Mouse (Mus musculus): ENCODE data around the gene Grin2b.

DNA sequence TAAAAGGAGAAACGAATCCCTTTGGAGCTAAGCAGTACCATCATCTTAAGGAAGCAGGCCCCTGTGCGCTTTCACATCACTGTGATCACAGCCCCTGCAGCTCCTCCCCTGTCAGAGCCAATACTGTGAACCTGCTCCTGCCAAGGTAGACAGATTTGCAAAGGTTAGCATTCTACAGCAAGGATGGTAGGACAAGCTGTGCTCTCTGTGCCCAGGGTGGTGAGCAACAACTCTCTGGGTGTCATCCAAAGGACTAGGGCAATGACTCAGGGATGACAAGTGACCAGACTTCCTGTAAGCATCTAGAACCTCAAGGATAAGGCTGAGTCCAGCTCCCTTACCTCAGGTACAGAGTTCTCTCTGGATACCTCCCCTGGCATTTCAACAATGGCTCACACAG is 451.6 kb downstream of the Grin2b start:
- TF ChIP-seq CTCF (IDR thresholded peaks at IDR 0.05; ENCODE audit: borderline replicate concordance, insufficient read depth, low read length) (no peak), POLR2A (IDR thresholded peaks at IDR 0.05; ENCODE audit: low read depth, low read length) (no peak)
